Mouse (Mus musculus) stomach, postnatal 0 days (tissue): Measurements from ENCODE around the gene Ptpro.

Experiments used
- CTCF ChIP-seq: IDR thresholded peaks from 2 replicates; pipeline ENCODE4 v1.5.1; 2016; ENCODE audit warnings: antibody characterized with exemption, low read depth, mild to moderate bottlenecking, moderate library complexity
- EP300 ChIP-seq: optimal IDR thresholded peaks from 2 replicates; pipeline ENCODE3; 2016; ENCODE audit warnings: antibody characterized with exemption

DNA sequence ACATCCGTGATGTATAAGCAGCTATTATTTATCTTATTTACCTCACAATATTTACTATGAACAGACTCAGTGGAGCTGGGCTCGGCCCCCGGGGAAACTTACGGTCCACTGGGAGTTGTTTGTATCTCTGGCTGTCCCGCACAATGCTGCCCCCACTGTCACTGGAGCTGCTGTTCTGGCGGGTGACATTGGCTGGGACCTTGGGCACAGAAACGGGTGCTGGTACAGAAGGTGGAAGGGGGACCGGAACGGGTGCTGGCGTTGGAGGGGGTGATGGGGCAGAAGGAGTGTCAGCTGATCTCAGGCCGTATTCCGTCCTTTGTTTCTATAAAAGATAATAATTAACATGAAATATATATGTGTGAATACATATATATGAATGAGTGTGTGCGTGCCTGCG lies 238.0 kb downstream of the Ptpro start:
- TF ChIP-seq CTCF (no peak), EP300 (no peak)
